Mouse (Mus musculus) hindbrain, embryonic 11.5 days (tissue): ENCODE data around the gene Rft1. TPM values are rescaled to one million over a fixed set of nuclear protein-coding genes. Genes with fewer than 3 reads are reported as not detected.
A peak's percentile ranks its signal among the peaks of the same experiment; 100 is the strongest.

Experiments
- ATAC-seq: fragments of 200-750 bp; cut with Nextera tagmentation; 2 replicates; pipeline ENCODE4 v1.8.0; 2017; ENCODE audit warnings: mild to moderate bottlenecking, moderate TSS enrichment, moderate library complexity; ENCODE audit not compliant: low FRiP score
- DNase-seq: peaks from one replicate; pipeline ENCODE4 v3.0.0-alpha.2; 2015; ENCODE audit warnings: low spot score
- H3K27ac ChIP-seq: fragments of 300-500 bp; sonication (generic); 2 replicates; pipeline ENCODE4 v1.5.1; 2014; ENCODE audit warnings: mild to moderate bottlenecking, low read depth, low read length
- H3K27me3 ChIP-seq: fragments of 300-500 bp; sonication (generic); 2 replicates; pipeline ENCODE4 v1.6.1; 2014; ENCODE audit warnings: mild to moderate bottlenecking, low read length, moderate library complexity, mixed read lengths; ENCODE audit not compliant: control insufficient read depth, insufficient read depth
- H3K36me3 ChIP-seq: fragments of 300-500 bp; sonication (generic); 2 replicates; pipeline ENCODE4 v1.6.1; 2014; ENCODE audit warnings: mild to moderate bottlenecking, low read length, moderate library complexity, mixed read lengths; ENCODE audit not compliant: control insufficient read depth, insufficient read depth
- H3K4me1 ChIP-seq: fragments of 300-500 bp; sonication (generic); replicated peaks from 2 replicates; pipeline ENCODE4 v1.6.1; 2014; ENCODE audit warnings: low read length, mixed read lengths; ENCODE audit not compliant: control insufficient read depth, insufficient read depth
- H3K4me2 ChIP-seq: fragments of 300-500 bp; sonication (generic); replicated peaks from 2 replicates; pipeline ENCODE4 v1.6.1; 2014; ENCODE audit warnings: mild to moderate bottlenecking, low read depth, low read length
- H3K4me3 ChIP-seq: fragments of 300-500 bp; sonication (generic); 2 replicates; pipeline ENCODE4 v1.5.1; 2014; ENCODE audit warnings: low read depth, low read length
- H3K9ac ChIP-seq: fragments of 300-500 bp; sonication (generic); 2 replicates; pipeline ENCODE4 v1.6.1; 2014; ENCODE audit warnings: low read depth, low read length
- H3K9me3 ChIP-seq: fragments of 300-500 bp; sonication (generic); 2 replicates; pipeline ENCODE4 v1.6.1; 2016; ENCODE audit warnings: low read length; ENCODE audit not compliant: control insufficient read depth
- WGBS: fragments of 180-500 bp; shearing (Covaris S2); extraction: QIAGEN DNeasy Blood & Tissue Kit; methylation state at CpG from one replicate; pipeline ENCODE4 v1.1.7; 2014; 5-methylcytosine and 5-hydroxymethylcytosine counted together
- polyA plus RNA-seq: library from polyadenylated mRNA; unstranded; fragments of >200 nt; fragmentation: Nextera tagmentation; extraction: Ambion mirVana; gene quantifications from 2 replicates; pipeline ENCODE4 v1.2.1, GENCODE M21; 2014

Gene Rft1
- polyA plus RNA-seq, 1 experiment from 2014 or later: 13.6 TPM

GRCm38 (mm10) chr14:30649745-30650144 lies 4.4 kb upstream of the Rft1 start:
- Histone ChIP-seq H3K27me3 (no peaks in the 10 kb centered on the region), H3K27ac (no peak overlapping the region), H3K9ac (no peak overlapping the region), H3K4me1 (no peaks in the 10 kb centered on the region), H3K36me3 (no peaks in the 10 kb centered on the region), H3K9me3 (no peaks in the 10 kb centered on the region), H3K4me2 (no peak overlapping the region), H3K4me3 (no peak overlapping the region)
- 83% methylated on average over 8 of the region's 8 CpGs for WGBS
- DNase-seq (no peak), ATAC-seq (no peak)

- Histone ChIP-seq H3K4me3 (no peak overlapping the region), H3K9me3 (no peaks in the 10 kb centered on the region), H3K27me3 (no peaks in the 10 kb centered on the region), H3K9ac (no peak overlapping the region), H3K4me1 (no peaks in the 10 kb centered on the region), H3K27ac (no peak overlapping the region), H3K36me3 (no peaks in the 10 kb centered on the region), H3K4me2 (no peak overlapping the region)
- WGBS: 21% methylated on average over 4 of the region's 4 CpGs
- ATAC-seq: no peak
- no peak for DNase-seq
These were observed 3.2 kb upstream of the Rft1 start for GRCm38 (mm10) chr14:30650969-30651368.

- no peak overlapping the region for H3K27ac ChIP-seq
- no peak for ATAC-seq
These were observed 600 bp downstream of the Rft1 start for GRCm38 (mm10) chr14:30654691-30655228.

GRCm38 (mm10) chr14:30655531-30655930 lies 1.4 kb downstream of the Rft1 start:
- no peak overlapping the region for H3K9ac ChIP-seq
- no peak for DNase-seq
- no peak overlapping the region for H3K4me2 ChIP-seq
- H3K27me3 ChIP-seq: no peaks in the 10 kb centered on the region
- H3K4me3 ChIP-seq: no peak overlapping the region
- H3K4me1 ChIP-seq: no peaks in the 10 kb centered on the region
- no peaks in the 10 kb centered on the region for H3K9me3 ChIP-seq
- 0 out of 2 replicates have a peak, but pooled peaks cover 3% of the 10 kb centered on the region for H3K36me3 ChIP-seq
- no peak for ATAC-seq
- no peak overlapping the region for H3K27ac ChIP-seq
- 97% methylated on average over 1 of the region's 1 CpGs for WGBS

More at GRCm38 (mm10) chr14:30654691-30655228, 600 bp downstream of the Rft1 start:
- no peaks in the 10 kb centered on the region for H3K4me1 ChIP-seq
- H3K9ac ChIP-seq: peak overlapping the region; percentile 93
- H3K27me3 ChIP-seq: no peaks in the 10 kb centered on the region
- peak; percentile 27 for DNase-seq
- H3K4me2 ChIP-seq: peak overlapping the region; percentile 44
- 53% methylated on average over 4 of the region's 4 CpGs for WGBS
- peak overlapping the region; percentile 69 for H3K4me3 ChIP-seq
- 0 out of 2 replicates have a peak, but pooled peaks cover 3% of the 10 kb centered on the region for H3K36me3 ChIP-seq
- H3K9me3 ChIP-seq: no peaks in the 10 kb centered on the region

- Histone ChIP-seq H3K9me3 (no peaks in the 10 kb centered on the region), H3K27ac (no peak overlapping the region), H3K4me3 (no peak overlapping the region), H3K4me2 (no peak overlapping the region), H3K4me1 (no peaks in the 10 kb centered on the region), H3K27me3 (no peaks in the 10 kb centered on the region), H3K36me3 (no peaks in the 10 kb centered on the region), H3K9ac (no peak overlapping the region)
- ATAC-seq (no peak), DNase-seq (no peak)
- 82% methylated on average over 3 of the region's 3 CpGs for WGBS
These were observed 11.9 kb downstream of the Rft1 start for GRCm38 (mm10) chr14:30666061-30666460.

GRCm38 (mm10) chr14:30666604-30667003 lies 12.4 kb downstream of the Rft1 start:
- no peaks in the 10 kb centered on the region for H3K36me3 ChIP-seq
- 86% methylated on average over 4 of the region's 4 CpGs for WGBS

GRCm38 (mm10) chr14:30670161-30670560 lies 16.0 kb downstream of the Rft1 start:
- 93% methylated on average over 6 of the region's 6 CpGs for WGBS
- H3K36me3 ChIP-seq: no peaks in the 10 kb centered on the region
- H3K9me3 ChIP-seq: no peaks in the 10 kb centered on the region
- H3K4me3 ChIP-seq: no peak overlapping the region
- H3K4me1 ChIP-seq: no peaks in the 10 kb centered on the region
- no peak for ATAC-seq
- H3K27ac ChIP-seq: no peak overlapping the region
- no peak for DNase-seq
- no peak overlapping the region for H3K4me2 ChIP-seq
- no peaks in the 10 kb centered on the region for H3K27me3 ChIP-seq
- no peak overlapping the region for H3K9ac ChIP-seq

More at GRCm38 (mm10) chr14:30666604-30667003, 12.4 kb downstream of the Rft1 start:
- DNase-seq: no peak
- no peak overlapping the region for H3K27ac ChIP-seq
- H3K9me3 ChIP-seq: no peaks in the 10 kb centered on the region
- no peaks in the 10 kb centered on the region for H3K27me3 ChIP-seq
- H3K4me3 ChIP-seq: no peak overlapping the region
- no peak overlapping the region for H3K9ac ChIP-seq
- H3K4me2 ChIP-seq: no peak overlapping the region
- no peaks in the 10 kb centered on the region for H3K4me1 ChIP-seq
- no peak for ATAC-seq

GRCm38 (mm10) chr14:30671095-30671985 lies 17.2 kb downstream of the Rft1 start:
- DNase-seq (no peak), ATAC-seq (no peak)
- Histone ChIP-seq H3K27ac (no peak overlapping the region), H3K4me3 (no peak overlapping the region), H3K27me3 (no peaks in the 10 kb centered on the region), H3K4me1 (no peaks in the 10 kb centered on the region), H3K36me3 (no peaks in the 10 kb centered on the region), H3K9ac (no peak overlapping the region), H3K4me2 (no peak overlapping the region), H3K9me3 (no peaks in the 10 kb centered on the region)
- WGBS: 83% methylated on average over 14 of the region's 15 CpGs

- H3K36me3 ChIP-seq: no peaks in the 10 kb centered on the region
These were observed 17.8 kb downstream of the Rft1 start for GRCm38 (mm10) chr14:30671986-30672312.

More at GRCm38 (mm10) chr14:30671986-30672312, 17.8 kb downstream of the Rft1 start:
- ATAC-seq (peak; percentile 38; the same call in 1 of the 2 replicates), DNase-seq (peak; percentile 91)
- Histone ChIP-seq H3K27ac (no peak overlapping the region), H3K4me2 (no peak overlapping the region), H3K4me1 (no peaks in the 10 kb centered on the region), H3K27me3 (no peaks in the 10 kb centered on the region), H3K4me3 (no peak overlapping the region), H3K9ac (no peak overlapping the region), H3K9me3 (no peaks in the 10 kb centered on the region)
- 17% methylated on average over 2 of the region's 3 CpGs for WGBS
